Mouse (Mus musculus) liver, adult (tissue): ENCODE measurements at regions not wholly inside any gene's neighbourhood (a gene's known extent, or its start where the extent isn't known, plus 50 kb on each side); places are given as distances from the start of the nearest gene placed in this dataset.

Source experiments
- GATA4 ChIP-seq: IDR thresholded peaks from 2 replicates; pipeline ENCODE4 v1.6.1; 2014; ENCODE audit warnings: mild to moderate bottlenecking, low read length; ENCODE audit not compliant: insufficient replicate concordance

GRCm38 (mm10) chr16:86536479-86536878 lies 634.9 kb upstream of the Adamts5 start:
- TF ChIP-seq GATA4, result no peak

DNA sequence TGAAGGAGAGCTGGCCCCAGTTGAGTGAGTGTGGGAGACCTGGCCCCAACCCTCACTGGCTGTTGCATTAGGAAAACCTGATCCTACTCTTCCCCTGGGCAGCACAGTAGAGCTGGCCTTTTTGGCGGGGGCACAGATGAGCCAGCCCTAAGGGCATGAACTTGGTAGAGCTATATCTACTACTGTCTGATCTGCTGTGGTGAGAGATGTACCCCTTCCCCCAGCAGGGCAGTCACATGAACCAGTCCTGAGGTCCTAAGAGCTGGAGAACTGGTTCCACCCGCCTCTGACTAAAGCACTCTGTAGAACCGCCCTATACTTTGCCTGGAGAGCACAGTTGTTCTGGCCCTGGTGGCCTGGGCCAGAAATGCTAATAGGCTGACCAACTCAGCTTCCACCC lies 622.5 kb upstream of the Adamts5 start:
- no peak for TF ChIP-seq GATA4

GRCm38 (mm10) chr16:86516935-86517334 lies 615.3 kb upstream of the Adamts5 start:
- no peak for TF ChIP-seq GATA4

- TF ChIP-seq GATA4, result no peak
These were observed 614.5 kb upstream of the Adamts5 start for GRCm38 (mm10) chr16:86516144-86516543.

- TF ChIP-seq GATA4, result no peak
These were observed 599.7 kb upstream of the Adamts5 start for GRCm38 (mm10) chr16:86501074-86501952.

- TF ChIP-seq GATA4, result no peak
These were observed 573.5 kb upstream of the Adamts5 start for GRCm38 (mm10) chr16:86475145-86475544.

- no peak for TF ChIP-seq GATA4
These were observed 571.6 kb upstream of the Adamts5 start for GRCm38 (mm10) chr16:86473059-86473740.

GRCm38 (mm10) chr16:86461073-86461472 lies 559.4 kb upstream of the Adamts5 start:
- TF ChIP-seq GATA4, result no peak

DNA sequence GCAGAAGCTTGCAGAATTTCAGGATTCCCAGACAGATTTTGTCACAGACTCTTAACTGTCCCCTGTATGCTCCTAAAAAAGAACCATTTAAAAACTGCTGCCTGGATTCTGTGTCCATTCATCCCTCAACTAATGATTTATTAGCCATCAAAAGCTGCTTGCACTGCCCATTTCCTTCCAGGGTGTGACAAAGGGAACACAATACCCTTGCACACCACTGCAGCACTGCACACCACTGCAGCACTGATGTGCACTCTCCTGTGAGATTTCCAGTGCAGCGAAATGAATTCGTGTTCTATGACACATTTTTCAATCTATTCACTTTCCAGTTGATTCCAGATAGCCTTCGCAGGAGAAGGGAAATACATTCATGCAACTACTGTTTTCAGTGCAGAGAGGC lies 555.0 kb upstream of the Adamts5 start:
- TF ChIP-seq GATA4, result no peak

DNA sequence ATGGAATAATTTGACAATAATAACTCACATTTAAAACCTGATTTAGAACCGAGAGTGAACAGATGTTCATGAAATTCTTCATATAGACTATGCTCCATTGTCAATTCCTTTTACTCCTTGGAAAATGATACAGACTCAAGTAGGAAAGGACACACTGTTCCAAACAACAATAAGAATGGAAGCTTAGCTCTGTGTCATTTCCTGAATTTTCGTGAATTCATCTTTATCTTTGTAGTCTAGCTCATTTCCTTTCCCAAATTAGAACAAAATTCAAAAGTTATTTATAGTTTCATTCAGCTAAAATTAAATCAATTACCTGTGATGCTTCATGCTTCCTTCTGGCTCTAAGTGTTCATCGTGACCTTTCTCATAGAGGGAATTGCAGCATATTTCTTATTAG lies 553.2 kb upstream of the Adamts5 start:
- no peak for TF ChIP-seq GATA4

GRCm38 (mm10) chr16:86454031-86454430 lies 552.4 kb upstream of the Adamts5 start:
- TF ChIP-seq GATA4, result no peak; the same call in 1 of the 2 replicates

DNA sequence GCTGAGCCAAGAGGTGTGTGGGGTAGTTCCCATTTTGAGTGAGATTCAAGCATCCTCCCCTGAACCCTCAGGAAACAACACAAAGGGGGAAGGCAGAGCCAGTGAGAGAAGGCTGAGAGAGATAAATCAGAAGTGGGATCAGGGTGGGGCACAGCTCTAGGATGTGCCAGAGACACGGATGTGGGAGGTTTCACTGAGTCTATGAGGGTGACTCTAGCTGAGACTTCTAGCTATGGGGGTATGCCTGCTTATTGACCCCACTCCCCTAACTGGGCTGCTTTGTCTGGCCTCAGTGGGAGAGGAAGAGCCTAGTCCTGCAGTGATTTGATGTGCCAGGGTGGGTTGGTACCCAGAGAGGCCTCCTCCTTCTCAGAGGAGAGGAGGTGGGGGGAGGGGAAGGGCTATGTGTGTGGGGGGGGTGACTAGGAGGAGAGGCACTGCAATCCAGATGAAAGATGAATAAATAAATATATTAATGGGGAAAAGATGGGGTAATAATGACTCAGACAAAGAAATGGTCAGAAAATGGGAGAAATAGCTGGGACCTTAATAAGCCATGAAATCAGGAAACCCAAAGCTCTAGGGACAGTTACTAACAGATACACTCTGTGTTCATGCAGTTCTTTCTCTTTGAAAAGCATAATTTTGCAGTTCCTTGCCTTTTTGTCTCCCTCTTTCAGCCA lies 547.0 kb upstream of the Adamts5 start:
- TF ChIP-seq GATA4, result no peak

- no peak for TF ChIP-seq GATA4
These were observed 502.7 kb upstream of the Adamts5 start for GRCm38 (mm10) chr16:86404309-86404708.

DNA sequence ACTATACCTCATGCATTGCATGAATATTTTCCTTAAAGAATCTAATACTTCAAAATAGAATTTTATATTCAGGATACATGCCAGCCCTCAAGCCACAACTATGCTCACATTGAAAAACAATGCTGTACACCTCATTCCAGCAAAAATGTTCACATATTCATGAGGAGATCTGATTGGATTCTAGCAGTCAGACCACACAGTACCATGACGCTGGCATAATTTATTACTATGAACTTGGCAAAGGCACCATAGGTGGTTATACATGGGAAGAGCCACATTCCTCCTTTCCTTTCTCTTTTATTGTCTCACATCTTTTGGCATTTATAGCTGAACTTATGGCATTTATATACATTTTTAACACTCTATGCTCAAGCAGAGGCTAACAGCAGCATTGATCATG lies 499.8 kb upstream of the Adamts5 start:
- no peak for TF ChIP-seq GATA4

- TF ChIP-seq GATA4, result no peak
These were observed 497.7 kb upstream of the Adamts5 start for GRCm38 (mm10) chr16:86399288-86399687.

DNA sequence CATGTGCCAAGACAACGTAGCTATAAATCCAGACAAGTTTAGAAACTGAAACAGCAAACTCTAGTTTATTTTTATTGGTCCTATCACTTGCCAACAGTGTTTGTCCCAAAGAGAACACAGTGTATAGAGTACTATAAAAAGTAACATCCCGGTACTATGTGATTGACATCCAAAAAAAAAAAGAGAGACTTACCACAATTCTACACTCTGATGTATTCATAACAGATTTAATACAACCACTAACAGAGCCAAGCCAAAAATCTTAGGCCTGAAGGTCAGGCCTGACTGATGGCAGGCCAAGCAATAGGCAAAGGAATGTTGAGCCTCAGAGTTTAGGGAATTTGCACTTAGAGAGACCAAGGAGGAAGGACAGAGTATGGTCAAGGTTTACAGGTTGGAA lies 495.9 kb upstream of the Adamts5 start:
- TF ChIP-seq GATA4, result no peak
